Mouse (Mus musculus): Measurements from ENCODE around the gene Endod1.

DNA sequence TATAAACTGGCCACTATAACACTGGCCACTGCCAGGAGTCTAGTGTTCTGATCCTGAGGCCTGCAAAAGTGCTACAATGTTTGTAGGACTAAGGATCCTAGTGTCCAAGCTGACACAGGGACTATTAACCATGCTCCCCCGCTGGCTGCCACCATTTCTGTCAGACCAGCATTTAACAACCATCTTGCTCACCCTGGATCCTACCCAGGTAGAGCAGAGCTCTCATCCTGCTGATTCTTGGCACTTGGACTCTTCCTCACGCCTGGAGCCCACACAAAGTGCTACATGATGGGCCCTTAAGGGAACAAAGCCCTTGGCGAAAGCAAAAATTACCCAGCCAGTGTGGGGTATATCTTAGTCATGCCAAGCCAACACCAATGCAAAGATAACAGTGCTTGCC is 44.4 kb downstream of the Endod1 start:
- no peak for TF ChIP-seq CTCF (IDR thresholded peaks at IDR 0.05; ENCODE audit: low read depth)
- TF ChIP-seq EP300 (optimal IDR thresholded peaks at IDR 0.05) = no peak

Data from stomach, postnatal 0 days (tissue).